Comparison of ENCODE assay signal across 26 mouse cellular contexts in genomic region chr16:74216879-74217415, GRCm38 (mm10).
DNase-seq lines count a peak whose midpoint lies in the region; ATAC-seq lines count a peak whose summit lies in the region.
"Had no signal": no experiment of that assay in that cellular context is flagged by ENCODE, and none has a peak within 500 bp of the region (broad histone marks: within the 10 kb centered on the region; RNA-seq: fewer than 3 reads in every experiment).

No protein-coding gene starts in this region.

- WGBS in hindbrain, embryonic 10.5 days = 40% methylated on average over 1 of the region's 1 CpGs
- WGBS in hindbrain, embryonic 14.5 days = 35% methylated on average over 1 of the region's 1 CpGs

- no peaks in the 10 kb centered on the region for H3K4me1 ChIP-seq in hindbrain, embryonic 10.5 days (replicated peaks)
- no peaks in the 10 kb centered on the region for H3K4me1 ChIP-seq in hindbrain, embryonic 14.5 days (replicated peaks; ENCODE audit: control insufficient read depth, insufficient read depth, low read length)
- H3K4me1 ChIP-seq: embryonic facial prominence, embryonic 12.5 days; heart, embryonic 15.5 days; liver, embryonic 13.5 days; midbrain, embryonic 13.5 days had no signal

- no peak overlapping the region for H3K4me2 ChIP-seq in hindbrain, embryonic 14.5 days (replicated peaks)
- H3K4me2 ChIP-seq: embryonic facial prominence, embryonic 12.5 days; heart, embryonic 15.5 days; liver, embryonic 13.5 days; midbrain, embryonic 13.5 days had no signal

- no peaks in the 10 kb centered on the region for H3K9me3 ChIP-seq in hindbrain, embryonic 10.5 days
- H3K9me3 ChIP-seq in hindbrain, embryonic 14.5 days (ENCODE audit: control insufficient read depth, low read length) = no peaks in the 10 kb centered on the region
- H3K9me3 ChIP-seq: embryonic facial prominence, embryonic 12.5 days; heart, embryonic 15.5 days; liver, embryonic 13.5 days; midbrain, embryonic 13.5 days had no signal

- no peak overlapping the region for H3K27ac ChIP-seq in hindbrain, embryonic 10.5 days
- no peak overlapping the region for H3K27ac ChIP-seq in hindbrain, embryonic 14.5 days
- H3K27ac ChIP-seq: embryonic facial prominence, embryonic 12.5 days; heart, embryonic 15.5 days; hindbrain, postnatal 0 days; layer of hippocampus, adult 2 months; liver, embryonic 13.5 days; midbrain, embryonic 13.5 days had no signal

- no peak overlapping the region for H3K9ac ChIP-seq in hindbrain, embryonic 14.5 days
- H3K9ac ChIP-seq: embryonic facial prominence, embryonic 12.5 days; forebrain, postnatal 0 days; heart, embryonic 15.5 days; liver, embryonic 13.5 days; midbrain, embryonic 13.5 days had no signal

- no peak for ATAC-seq in hindbrain, embryonic 14.5 days (ENCODE audit: low FRiP score)
- ATAC-seq: forebrain, postnatal 0 days; hindbrain, postnatal 0 days; intestine, postnatal 0 days; midbrain, embryonic 13.5 days had no signal

- no peak overlapping the region for H3K4me3 ChIP-seq in hindbrain, embryonic 10.5 days
- H3K4me3 ChIP-seq in hindbrain, embryonic 14.5 days (replicated peaks; ENCODE audit: low read length) = no peak overlapping the region
- H3K4me3 ChIP-seq: embryonic facial prominence, embryonic 12.5 days; heart, embryonic 15.5 days; layer of hippocampus, adult 2 months; liver, embryonic 13.5 days; midbrain, embryonic 13.5 days had no signal

- H3K27me3 ChIP-seq in hindbrain, embryonic 10.5 days (ENCODE audit: insufficient read depth, poor library complexity, severe bottlenecking) = no peaks in the 10 kb centered on the region
- no peaks in the 10 kb centered on the region for H3K27me3 ChIP-seq in hindbrain, embryonic 14.5 days (ENCODE audit: control insufficient read depth, insufficient read depth, low read length)
- H3K27me3 ChIP-seq: embryonic facial prominence, embryonic 12.5 days; heart, embryonic 15.5 days; liver, embryonic 13.5 days; midbrain, embryonic 13.5 days had no signal

- no peaks in the 10 kb centered on the region for H3K36me3 ChIP-seq in hindbrain, embryonic 10.5 days
- no peaks in the 10 kb centered on the region for H3K36me3 ChIP-seq in hindbrain, embryonic 14.5 days (replicated peaks; ENCODE audit: control insufficient read depth, insufficient read depth)
- H3K36me3 ChIP-seq: embryonic facial prominence, embryonic 12.5 days; heart, embryonic 15.5 days; liver, embryonic 13.5 days; midbrain, embryonic 13.5 days had no signal

- peak; percentile 12 for DNase-seq in hindbrain, embryonic 10.5 days (ENCODE audit: low spot score)
- DNase-seq in hindbrain, embryonic 14.5 days (ENCODE audit: low spot score) = no peak
- DNase-seq in kidney, postnatal 10 days = peak; percentile 12
- DNase-seq in kidney, postnatal 36 days = no peak
- peak; percentile 66 for DNase-seq in embryo, embryonic 10.5 days (ENCODE audit: low spot score)
- DNase-seq in mesoderm, embryonic 11.5 days (ENCODE audit: low read depth, low spot score) = peak; percentile 69
- DNase-seq in layer of hippocampus, adult 8-10 months (ENCODE audit: low spot score in 2 of 2) = no peak
- DNase-seq in frontal cortex, postnatal 10 days (ENCODE audit: low spot score in 2 of 2) = no peak
- DNase-seq: adrenal gland, postnatal 10 days; cerebellum, adult 2 months; cerebellum, postnatal 25 days; forebrain, postnatal 0 days; heart, postnatal 36 days; layer of hippocampus, postnatal 36 days; liver, embryonic 13.5 days; lung, adult 2 months; lung, postnatal 14 days; right cerebral cortex, postnatal 25 days; spleen, adult 18-20 months; thymus, postnatal 14 days had no signal

Comparison
In these comparisons a context has a peak if more than half of its experiments do, and no peak if none do; other contexts are left out.
1. DNase-seq: peak in hindbrain, embryonic 10.5 days (single experiment), kidney, postnatal 10 days (single experiment), embryo, embryonic 10.5 days (single experiment) and mesoderm, embryonic 11.5 days (single experiment); none in hindbrain, embryonic 14.5 days (single experiment), kidney, postnatal 36 days (0 of 2), layer of hippocampus, adult 8-10 months (0 of 2) and frontal cortex, postnatal 10 days (0 of 2).